Mouse (Mus musculus): ENCODE measurements around the gene Defb6. TPM values are rescaled to one million over a fixed set of nuclear protein-coding genes. Genes with fewer than 3 reads are reported as not detected.

Gene Defb6
- polyA plus RNA-seq (2016; fragmentation: Nextera tagmentation; extraction: Ambion mirVana): not detected in 2 replicates

- WGBS: 68% methylated on average over 1 of the region's 1 CpGs
These were observed at the start of gene Defb6 for GRCm38 (mm10) chr8:19225161-19225560. TSS of gene Defb6 (plus strand) at chr8:19225478.

DNA sequence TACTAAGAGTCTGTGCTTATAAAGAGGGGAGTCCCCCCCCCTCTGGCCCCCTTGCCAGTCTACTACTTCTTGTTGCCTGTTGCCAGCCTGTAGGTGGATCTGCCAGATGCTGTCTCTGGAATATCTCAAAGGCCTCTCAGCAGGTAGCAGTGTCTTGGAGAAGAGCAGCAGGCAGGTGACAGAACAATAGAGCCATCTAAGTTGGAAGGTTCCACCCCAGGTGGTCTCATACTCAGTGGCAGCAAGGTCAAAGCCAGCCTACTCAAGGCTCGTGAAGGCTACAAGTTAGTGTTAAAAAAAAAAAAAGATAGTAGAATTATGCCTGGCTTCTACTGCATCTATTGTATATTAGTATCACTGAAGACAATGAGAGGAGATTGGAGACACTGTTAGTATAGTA, 12.8 kb downstream of the Defb6 start:
- WGBS: 73% methylated on average over 1 of the region's 1 CpGs
- H3K9me3 ChIP-seq: 0 out of 2 replicates have a peak, but pooled peaks cover 5% of the 10 kb centered on the region
- no peak overlapping the region for H3K27ac ChIP-seq
- no peak overlapping the region for H3K4me2 ChIP-seq
- no peaks in the 10 kb centered on the region for H3K36me3 ChIP-seq
- ATAC-seq (ENCODE audit: insufficient number of reproducible peaks, insufficient read depth, low FRiP score, low TSS enrichment, low read depth): no peak
- no peaks in the 10 kb centered on the region for H3K27me3 ChIP-seq
- H3K4me1 ChIP-seq (replicated peaks): no peaks in the 10 kb centered on the region
- H3K9ac ChIP-seq (replicated peaks): no peak overlapping the region
- H3K4me3 ChIP-seq (replicated peaks): no peak overlapping the region

More at GRCm38 (mm10) chr8:19225161-19225560, at the start of gene Defb6:
- no peaks in the 10 kb centered on the region for H3K27me3 ChIP-seq
- H3K4me2 ChIP-seq: no peak within 1 kb of the TSS
- no peak within 1 kb of the TSS for H3K4me3 ChIP-seq (replicated peaks)
- ATAC-seq (ENCODE audit: insufficient number of reproducible peaks, insufficient read depth, low FRiP score, low TSS enrichment, low read depth): no peak
- H3K4me1 ChIP-seq (replicated peaks): no peaks in the 10 kb centered on the region
- no peak within 1 kb of the TSS for H3K27ac ChIP-seq
- no peaks in the 10 kb centered on the region for H3K36me3 ChIP-seq
- H3K9me3 ChIP-seq: no peaks in the 10 kb centered on the region
- no peak within 1 kb of the TSS for H3K9ac ChIP-seq (replicated peaks)

GRCm38 (mm10) chr8:19239616-19240015, 14.3 kb downstream of the Defb6 start, which contains the start of gene Defb46:
TSS of gene Defb46 (plus strand) at chr8:19239916.
- H3K9ac ChIP-seq (replicated peaks): no peak within 1 kb of the TSS
- no peaks in the 10 kb centered on the region for H3K27me3 ChIP-seq
- no peaks in the 10 kb centered on the region for H3K4me1 ChIP-seq (replicated peaks)
- no peak within 1 kb of the TSS for H3K27ac ChIP-seq
- no peak for ATAC-seq (ENCODE audit: insufficient number of reproducible peaks, insufficient read depth, low FRiP score, low TSS enrichment, low read depth)
- no peak within 1 kb of the TSS for H3K4me2 ChIP-seq
- WGBS: 75% methylated on average over 2 of the region's 2 CpGs
- H3K4me3 ChIP-seq (replicated peaks): no peak within 1 kb of the TSS
- H3K36me3 ChIP-seq: no peaks in the 10 kb centered on the region
- 0 out of 2 replicates have a peak, but pooled peaks cover 8% of the 10 kb centered on the region for H3K9me3 ChIP-seq

GRCm38 (mm10) chr8:19247280-19247679, 22.0 kb downstream of the Defb6 start, which contains the start of gene Defb5:
TSS of gene Defb5 (plus strand) at chr8:19247580.
- H3K9ac ChIP-seq (replicated peaks): no peak within 1 kb of the TSS
- ATAC-seq (ENCODE audit: insufficient number of reproducible peaks, insufficient read depth, low FRiP score, low TSS enrichment, low read depth): no peak
- H3K27ac ChIP-seq: no peak within 1 kb of the TSS
- no peak within 1 kb of the TSS for H3K4me2 ChIP-seq
- 0 out of 2 replicates have a peak, but pooled peaks cover 5% of the 10 kb centered on the region for H3K9me3 ChIP-seq
- H3K36me3 ChIP-seq: no peaks in the 10 kb centered on the region
- no peaks in the 10 kb centered on the region for H3K4me1 ChIP-seq (replicated peaks)
- H3K4me3 ChIP-seq (replicated peaks): no peak within 1 kb of the TSS
- H3K27me3 ChIP-seq: no peaks in the 10 kb centered on the region
- WGBS: 89% methylated on average over 5 of the region's 5 CpGs

- H3K27me3 ChIP-seq: no peaks in the 10 kb centered on the region
- no peak for ATAC-seq (ENCODE audit: insufficient number of reproducible peaks, insufficient read depth, low FRiP score, low TSS enrichment, low read depth)
- H3K4me3 ChIP-seq (replicated peaks): no peak overlapping the region
- H3K9me3 ChIP-seq: 0 out of 2 replicates have a peak, but pooled peaks cover 11% of the 10 kb centered on the region
- H3K4me2 ChIP-seq: no peak overlapping the region
- no peak overlapping the region for H3K9ac ChIP-seq (replicated peaks)
- no peaks in the 10 kb centered on the region for H3K4me1 ChIP-seq (replicated peaks)
- no peaks in the 10 kb centered on the region for H3K36me3 ChIP-seq
- no peak overlapping the region for H3K27ac ChIP-seq
These were observed 32.9 kb downstream of the Defb6 start for GRCm38 (mm10) chr8:19258136-19258535.

GRCm38 (mm10) chr8:19259667-19260066, 34.4 kb downstream of the Defb6 start:
- Histone ChIP-seq H3K4me1 (replicated peaks) (no peaks in the 10 kb centered on the region), H3K36me3 (no peaks in the 10 kb centered on the region), H3K27ac (no peak overlapping the region), H3K9me3 (0 out of 2 replicates have a peak, but pooled peaks cover 3% of the 10 kb centered on the region), H3K27me3 (no peaks in the 10 kb centered on the region), H3K4me2 (no peak overlapping the region), H3K9ac (replicated peaks) (no peak overlapping the region), H3K4me3 (replicated peaks) (no peak overlapping the region)
- WGBS: 40% methylated on average over 3 of the region's 3 CpGs
- ATAC-seq (ENCODE audit: insufficient number of reproducible peaks, insufficient read depth, low FRiP score, low TSS enrichment, low read depth): no peak

Other genes starting within 250 kb of the Defb6 start
- not detected in 2 replicates for gene Defb40, start 247.2 kb upstream of the Defb6 start, polyA plus RNA-seq (2016; fragmentation: Nextera tagmentation; extraction: Ambion mirVana)
- gene Defb37, start 234.4 kb upstream of the Defb6 start, polyA plus RNA-seq (2016; fragmentation: Nextera tagmentation; extraction: Ambion mirVana): not detected in 2 replicates
- gene Defb38, start 198.9 kb upstream of the Defb6 start, polyA plus RNA-seq (2016; fragmentation: Nextera tagmentation; extraction: Ambion mirVana): not detected in 2 replicates
- not detected in 2 replicates for gene Defb39, start 160.7 kb upstream of the Defb6 start, polyA plus RNA-seq (2016; fragmentation: Nextera tagmentation; extraction: Ambion mirVana)
- not detected in 2 replicates for gene Defb12, start 110.6 kb upstream of the Defb6 start, polyA plus RNA-seq (2016; fragmentation: Nextera tagmentation; extraction: Ambion mirVana)
- not detected in 2 replicates for gene Defb34, start 101.7 kb upstream of the Defb6 start, polyA plus RNA-seq (2016; fragmentation: Nextera tagmentation; extraction: Ambion mirVana)
- not detected in 2 replicates for gene Gm45826, start 84.7 kb upstream of the Defb6 start, polyA plus RNA-seq (2016; fragmentation: Nextera tagmentation; extraction: Ambion mirVana)
- gene Defb14, start 31.1 kb upstream of the Defb6 start, polyA plus RNA-seq (2016; fragmentation: Nextera tagmentation; extraction: Ambion mirVana): not detected in 2 replicates
- gene Defb4, start 26.8 kb upstream of the Defb6 start, polyA plus RNA-seq (2016; fragmentation: Nextera tagmentation; extraction: Ambion mirVana): not detected in 2 replicates
- not detected in 2 replicates for gene Defb46, start 14.4 kb downstream of the Defb6 start, polyA plus RNA-seq (2016; fragmentation: Nextera tagmentation; extraction: Ambion mirVana)
- gene Defb5, start 22.1 kb downstream of the Defb6 start, polyA plus RNA-seq (2016; fragmentation: Nextera tagmentation; extraction: Ambion mirVana): not detected in 2 replicates
- not detected in 2 replicates for gene Defb3, start 67.9 kb downstream of the Defb6 start, polyA plus RNA-seq (2016; fragmentation: Nextera tagmentation; extraction: Ambion mirVana)
- gene Defb8, start 222.1 kb downstream of the Defb6 start, polyA plus RNA-seq (2016; fragmentation: Nextera tagmentation; extraction: Ambion mirVana): not detected in 2 replicates

Data from limb, embryonic 12.5 days (tissue).